Mouse (Mus musculus) T-cell, adult 66 days (primary cell): Measurements from ENCODE around the gene Spon2. TPM values are rescaled to one million over a fixed set of nuclear protein-coding genes. Genes with fewer than 3 reads are reported as not detected.

ENCODE experiments used
- total RNA-seq, 2 experiments: library from RNA; stranded (reverse); gene quantifications; 3 replicates in 1 of 2; 4 replicates in 1 of 2; pipeline ENCODE4 v1.2.4; 2023

The Spon2 gene
- total RNA-seq, result under 1 TPM; 0.61 to 0.77 TPM

GRCm38 (mm10) chr5:33218081-33218480, at the start of gene Spon2:
Gene Spon2 (minus strand): TSS chr5:33218455.

Other genes starting within 250 kb of the Spon2 start
- gene Ywhah, start 199.6 kb downstream of the Spon2 start, total RNA-seq, result 100 to 1,000 TPM; 119 to 131 TPM
- not detected for gene Slc5a1, start 114.2 kb downstream of the Spon2 start, total RNA-seq
- 100 to 1,000 TPM; 214 to 236 TPM for gene Ctbp1, start 56.5 kb upstream of the Spon2 start, total RNA-seq
- gene Maea, start 117.1 kb upstream of the Spon2 start, total RNA-seq, result 10 to 100 TPM; 81.0 to 84.3 TPM
- gene Uvssa, start 160.1 kb upstream of the Spon2 start, total RNA-seq, result 10 to 100 TPM; 20.6 to 21.8 TPM
- not detected for gene Nkx1-1, start 215.5 kb upstream of the Spon2 start, total RNA-seq